Mouse (Mus musculus): Measurements from ENCODE around the gene Rerg. TPM values are rescaled to one million over a fixed set of nuclear protein-coding genes. Genes with fewer than 3 reads are reported as not detected.

Rerg gene
- polyA plus RNA-seq, 1 experiment from 2014 or later = 31.9 TPM

GRCm38 (mm10) chr6:137190577-137190976, 20.3 kb upstream of the Rerg start:
- Histone ChIP-seq H3K27me3 (no peaks in the 10 kb centered on the region), H3K9me3 (replicated peaks) (no peaks in the 10 kb centered on the region), H3K36me3 (no peaks in the 10 kb centered on the region), H3K27ac (replicated peaks) (no peak overlapping the region), H3K4me1 (no peaks in the 10 kb centered on the region), H3K9ac (no peak overlapping the region), H3K4me2 (replicated peaks) (no peak overlapping the region), H3K4me3 (replicated peaks) (no peak overlapping the region)
- WGBS = 91% methylated on average over 6 of the region's 6 CpGs
- ATAC-seq (ENCODE audit: insufficient number of reproducible peaks, low FRiP score, low TSS enrichment, low read depth) = no peak

DNA sequence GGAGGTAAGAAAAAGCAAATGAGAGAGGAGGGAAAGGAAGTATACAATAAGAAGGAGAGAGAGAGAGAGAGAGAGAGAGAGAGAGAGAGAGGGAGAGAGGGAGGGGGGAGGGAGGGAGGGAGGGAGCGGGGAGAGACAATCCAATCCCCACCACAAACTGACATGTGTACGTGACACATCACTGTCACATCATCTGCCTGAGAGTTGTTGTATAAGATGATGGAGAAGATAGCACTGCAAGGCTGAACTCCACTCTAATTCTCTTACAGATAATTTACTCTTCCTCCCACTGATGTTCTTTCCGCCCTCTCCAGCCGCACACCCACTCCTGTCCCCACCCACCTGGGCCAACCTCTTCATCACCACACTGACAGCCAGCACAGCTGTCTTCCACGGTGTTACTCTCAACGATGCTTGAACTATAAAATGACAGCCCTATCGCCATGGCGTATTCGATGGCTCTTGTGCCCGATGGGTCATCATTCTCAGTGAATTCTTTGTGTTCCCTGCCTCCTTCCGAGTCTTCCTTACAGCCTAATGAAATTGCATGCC, 18.2 kb upstream of the Rerg start:
- Histone ChIP-seq H3K4me1 (no peaks in the 10 kb centered on the region), H3K9me3 (replicated peaks) (no peaks in the 10 kb centered on the region), H3K36me3 (no peaks in the 10 kb centered on the region), H3K9ac (no peak overlapping the region), H3K27me3 (no peaks in the 10 kb centered on the region), H3K27ac (replicated peaks) (no peak overlapping the region), H3K4me3 (replicated peaks) (no peak overlapping the region), H3K4me2 (replicated peaks) (no peak overlapping the region)
- 53% methylated on average over 10 of the region's 11 CpGs for WGBS
- no peak for ATAC-seq (ENCODE audit: insufficient number of reproducible peaks, low FRiP score, low TSS enrichment, low read depth)

DNA sequence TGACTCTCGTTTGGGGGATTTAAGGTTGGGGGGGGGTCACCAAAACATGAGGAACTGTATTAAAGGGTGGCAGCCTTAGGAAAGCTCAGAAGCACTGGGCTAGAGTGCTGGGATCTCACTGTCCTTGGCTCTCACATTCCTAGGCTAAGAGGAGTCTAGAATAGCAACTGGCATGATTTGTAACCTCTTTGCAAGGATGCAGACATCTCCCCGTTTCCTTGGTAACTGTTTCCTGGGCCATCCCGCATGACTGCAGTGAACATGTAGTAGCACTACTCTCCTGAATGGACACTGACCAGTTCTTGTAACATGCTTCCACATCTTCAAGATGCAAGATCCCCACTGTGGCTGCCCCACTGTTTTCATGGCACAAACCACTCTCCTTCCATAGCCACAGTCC, 17.1 kb upstream of the Rerg start:
- H3K27ac ChIP-seq (replicated peaks) = no peak overlapping the region
- H3K27me3 ChIP-seq = no peaks in the 10 kb centered on the region
- ATAC-seq (ENCODE audit: insufficient number of reproducible peaks, low FRiP score, low TSS enrichment, low read depth) = no peak
- H3K4me1 ChIP-seq = no peaks in the 10 kb centered on the region
- no peaks in the 10 kb centered on the region for H3K9me3 ChIP-seq (replicated peaks)
- no peak overlapping the region for H3K9ac ChIP-seq
- no peak overlapping the region for H3K4me2 ChIP-seq (replicated peaks)
- no peak overlapping the region for H3K4me3 ChIP-seq (replicated peaks)
- no peaks in the 10 kb centered on the region for H3K36me3 ChIP-seq
- 76% methylated on average over 3 of the region's 3 CpGs for WGBS

GRCm38 (mm10) chr6:137180636-137181035, 10.3 kb upstream of the Rerg start:
- 80% methylated on average over 6 of the region's 6 CpGs for WGBS

GRCm38 (mm10) chr6:137180115-137180514, 9.8 kb upstream of the Rerg start:
- H3K9ac ChIP-seq = no peak overlapping the region
- 44% methylated on average over 8 of the region's 8 CpGs for WGBS
- no peak for ATAC-seq (ENCODE audit: insufficient number of reproducible peaks, low FRiP score, low TSS enrichment, low read depth)

More at GRCm38 (mm10) chr6:137180636-137181035, 10.3 kb upstream of the Rerg start:
- no peak overlapping the region for H3K9ac ChIP-seq
- no peak overlapping the region for H3K27ac ChIP-seq (replicated peaks)
- H3K9me3 ChIP-seq (replicated peaks) = no peaks in the 10 kb centered on the region
- H3K27me3 ChIP-seq = peaks cover 2% of the 10 kb centered on the region; the same call in 1 of the 2 replicates
- ATAC-seq (ENCODE audit: insufficient number of reproducible peaks, low FRiP score, low TSS enrichment, low read depth) = no peak
- H3K4me1 ChIP-seq = no peaks in the 10 kb centered on the region
- H3K4me3 ChIP-seq (replicated peaks) = no peak overlapping the region
- no peak overlapping the region for H3K4me2 ChIP-seq (replicated peaks)
- no peaks in the 10 kb centered on the region for H3K36me3 ChIP-seq

DNA sequence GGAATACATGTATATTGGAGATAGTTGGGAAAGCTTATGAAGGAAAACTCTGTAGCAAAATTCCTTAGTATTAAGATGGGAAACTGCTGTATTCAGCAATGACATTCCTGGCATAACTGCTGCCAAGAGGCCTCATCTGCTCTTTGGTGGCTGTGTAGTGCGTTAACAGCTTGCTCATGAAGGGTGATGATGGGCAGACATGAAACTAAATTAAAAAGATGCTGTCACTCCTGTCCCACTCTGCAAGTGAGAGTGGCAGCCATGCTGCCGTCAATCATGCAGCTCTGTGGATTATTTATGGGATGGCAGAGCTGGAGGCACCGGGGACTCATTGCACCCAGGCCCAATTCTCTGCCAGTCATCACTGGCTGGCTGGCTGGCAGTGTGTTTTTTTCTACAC, 8.7 kb upstream of the Rerg start:
- no peaks in the 10 kb centered on the region for H3K9me3 ChIP-seq (replicated peaks)
- H3K4me3 ChIP-seq (replicated peaks) = no peak overlapping the region
- no peak for ATAC-seq (ENCODE audit: insufficient number of reproducible peaks, low FRiP score, low TSS enrichment, low read depth)
- no peaks in the 10 kb centered on the region for H3K4me1 ChIP-seq
- no peak overlapping the region for H3K9ac ChIP-seq
- no peaks in the 10 kb centered on the region for H3K36me3 ChIP-seq
- WGBS = 37% methylated on average over 3 of the region's 3 CpGs
- no peak overlapping the region for H3K27ac ChIP-seq (replicated peaks)
- H3K4me2 ChIP-seq (replicated peaks) = no peak overlapping the region
- peaks cover 2% of the 10 kb centered on the region; the same call in 1 of the 2 replicates for H3K27me3 ChIP-seq

More at GRCm38 (mm10) chr6:137180115-137180514, 9.8 kb upstream of the Rerg start:
- H3K27ac ChIP-seq (replicated peaks) = no peak overlapping the region
- peaks cover 2% of the 10 kb centered on the region; the same call in 1 of the 2 replicates for H3K27me3 ChIP-seq
- H3K9me3 ChIP-seq (replicated peaks) = no peaks in the 10 kb centered on the region
- H3K4me3 ChIP-seq (replicated peaks) = no peak overlapping the region
- H3K4me1 ChIP-seq = no peaks in the 10 kb centered on the region
- H3K36me3 ChIP-seq = no peaks in the 10 kb centered on the region
- H3K4me2 ChIP-seq (replicated peaks) = no peak overlapping the region

GRCm38 (mm10) chr6:137170646-137171045, 349 bp upstream of the Rerg start:
- Histone ChIP-seq H3K4me1 (peaks cover 27% of the 10 kb centered on the region; the same call in 1 of the 2 replicates), H3K27me3 (no peaks in the 10 kb centered on the region), H3K27ac (replicated peaks) (no peak overlapping the region), H3K9me3 (replicated peaks) (no peaks in the 10 kb centered on the region), H3K36me3 (no peaks in the 10 kb centered on the region), H3K9ac (no peak overlapping the region), H3K4me2 (replicated peaks) (no peak overlapping the region), H3K4me3 (replicated peaks) (no peak overlapping the region)
- 44% methylated on average over 7 of the region's 7 CpGs for WGBS
- ATAC-seq (ENCODE audit: insufficient number of reproducible peaks, low FRiP score, low TSS enrichment, low read depth) = no peak

- Histone ChIP-seq H3K36me3 (no peaks in the 10 kb centered on the region), H3K4me2 (replicated peaks) (peak overlapping the region; percentile 66), H3K9ac (peak overlapping the region; percentile 27), H3K4me1 (peaks cover 27% of the 10 kb centered on the region; the same call in 1 of the 2 replicates), H3K4me3 (replicated peaks) (peak overlapping the region; percentile 49), H3K27ac (replicated peaks) (peak overlapping the region; percentile 44; the same call in 1 of the 2 replicates), H3K27me3 (no peaks in the 10 kb centered on the region), H3K9me3 (replicated peaks) (no peaks in the 10 kb centered on the region)
- WGBS = under 1% methylated on average over 53 of the region's 53 CpGs
- ATAC-seq (ENCODE audit: insufficient number of reproducible peaks, low FRiP score, low TSS enrichment, low read depth) = peak; percentile 91
Observed at GRCm38 (mm10) chr6:137169171-137169968, 927 bp downstream of the Rerg start.

DNA sequence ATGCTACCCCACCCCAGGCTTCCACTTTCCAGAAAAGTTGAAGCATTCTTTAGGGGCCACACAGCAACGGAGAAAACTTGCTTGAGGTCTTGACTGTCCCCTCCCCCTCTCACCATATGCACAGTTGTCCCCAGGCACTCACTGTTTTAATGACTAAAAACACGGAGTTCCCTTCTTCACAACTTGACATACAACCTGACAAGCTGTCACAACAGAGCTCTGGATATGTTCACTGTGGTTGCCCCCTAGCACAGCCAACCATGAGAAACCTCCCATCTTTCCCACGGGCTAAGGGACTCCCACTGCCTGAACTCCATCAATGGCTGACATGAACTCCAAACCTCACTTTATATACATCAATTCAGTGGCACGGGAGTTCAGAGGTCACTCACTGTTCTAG, 3.5 kb downstream of the Rerg start:
- 29% methylated on average over 4 of the region's 4 CpGs for WGBS
- no peak overlapping the region for H3K27ac ChIP-seq (replicated peaks)
- no peak overlapping the region for H3K4me3 ChIP-seq (replicated peaks)
- H3K36me3 ChIP-seq = no peaks in the 10 kb centered on the region
- H3K9ac ChIP-seq = no peak overlapping the region
- ATAC-seq (ENCODE audit: insufficient number of reproducible peaks, low FRiP score, low TSS enrichment, low read depth) = no peak
- H3K9me3 ChIP-seq (replicated peaks) = no peaks in the 10 kb centered on the region
- peaks cover 30% of the 10 kb centered on the region; the same call in 1 of the 2 replicates for H3K4me1 ChIP-seq
- no peak overlapping the region for H3K4me2 ChIP-seq (replicated peaks)
- no peaks in the 10 kb centered on the region for H3K27me3 ChIP-seq

DNA sequence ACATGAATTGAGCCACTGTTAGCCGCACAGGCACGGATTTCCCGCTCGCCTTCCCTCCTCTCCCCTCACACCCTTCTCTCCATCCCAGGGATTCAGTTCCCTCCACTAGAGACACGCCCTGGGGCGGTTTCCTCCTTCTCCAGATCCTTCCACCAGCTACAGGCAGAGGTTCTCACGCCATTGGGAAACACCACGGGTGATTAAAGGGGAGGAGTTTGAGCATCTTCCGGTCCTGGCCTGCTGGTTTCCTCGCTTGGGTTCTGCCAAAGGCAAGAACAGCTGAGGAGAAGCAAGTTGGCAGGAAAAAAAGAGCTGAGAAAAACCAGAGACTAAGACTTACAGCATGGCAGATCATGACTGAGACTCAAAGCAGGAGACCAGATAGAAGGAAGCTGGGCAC, 6.7 kb downstream of the Rerg start:
- Histone ChIP-seq H3K36me3 (no peaks in the 10 kb centered on the region), H3K27me3 (no peaks in the 10 kb centered on the region), H3K4me1 (peaks cover 31% of the 10 kb centered on the region; the same call in 1 of the 2 replicates), H3K4me3 (replicated peaks) (no peak overlapping the region), H3K4me2 (replicated peaks) (no peak overlapping the region), H3K9me3 (replicated peaks) (no peaks in the 10 kb centered on the region), H3K27ac (replicated peaks) (no peak overlapping the region), H3K9ac (no peak overlapping the region)
- no peak for ATAC-seq (ENCODE audit: insufficient number of reproducible peaks, low FRiP score, low TSS enrichment, low read depth)
- 52% methylated on average over 10 of the region's 10 CpGs for WGBS

GRCm38 (mm10) chr6:137163061-137163460, 7.2 kb downstream of the Rerg start:
- Histone ChIP-seq H3K27me3 (no peaks in the 10 kb centered on the region), H3K36me3 (no peaks in the 10 kb centered on the region), H3K4me3 (replicated peaks) (no peak overlapping the region), H3K9ac (no peak overlapping the region), H3K4me2 (replicated peaks) (no peak overlapping the region), H3K9me3 (replicated peaks) (no peaks in the 10 kb centered on the region), H3K27ac (replicated peaks) (no peak overlapping the region), H3K4me1 (peaks cover 26% of the 10 kb centered on the region; the same call in 1 of the 2 replicates)
- WGBS = 82% methylated on average over 4 of the region's 4 CpGs
- ATAC-seq (ENCODE audit: insufficient number of reproducible peaks, low FRiP score, low TSS enrichment, low read depth) = no peak
